Mouse (Mus musculus) urinary bladder, adult 18-20 months (tissue): ENCODE results near the gene Bcl2l11.
"Not testable (repeated sequence)": the region's sequence is repeated elsewhere in the genome, so short reads cannot be mapped to it uniquely, and the experiment has no call there.

Experiments used
- DNase-seq, 2 experiments: peaks; one replicate each; pipeline ENCODE4 v3.0.0; 2022; ENCODE audit warnings: low spot score in 2 of 2, mixed read lengths in 2 of 2

Bcl2l11 gene

DNA sequence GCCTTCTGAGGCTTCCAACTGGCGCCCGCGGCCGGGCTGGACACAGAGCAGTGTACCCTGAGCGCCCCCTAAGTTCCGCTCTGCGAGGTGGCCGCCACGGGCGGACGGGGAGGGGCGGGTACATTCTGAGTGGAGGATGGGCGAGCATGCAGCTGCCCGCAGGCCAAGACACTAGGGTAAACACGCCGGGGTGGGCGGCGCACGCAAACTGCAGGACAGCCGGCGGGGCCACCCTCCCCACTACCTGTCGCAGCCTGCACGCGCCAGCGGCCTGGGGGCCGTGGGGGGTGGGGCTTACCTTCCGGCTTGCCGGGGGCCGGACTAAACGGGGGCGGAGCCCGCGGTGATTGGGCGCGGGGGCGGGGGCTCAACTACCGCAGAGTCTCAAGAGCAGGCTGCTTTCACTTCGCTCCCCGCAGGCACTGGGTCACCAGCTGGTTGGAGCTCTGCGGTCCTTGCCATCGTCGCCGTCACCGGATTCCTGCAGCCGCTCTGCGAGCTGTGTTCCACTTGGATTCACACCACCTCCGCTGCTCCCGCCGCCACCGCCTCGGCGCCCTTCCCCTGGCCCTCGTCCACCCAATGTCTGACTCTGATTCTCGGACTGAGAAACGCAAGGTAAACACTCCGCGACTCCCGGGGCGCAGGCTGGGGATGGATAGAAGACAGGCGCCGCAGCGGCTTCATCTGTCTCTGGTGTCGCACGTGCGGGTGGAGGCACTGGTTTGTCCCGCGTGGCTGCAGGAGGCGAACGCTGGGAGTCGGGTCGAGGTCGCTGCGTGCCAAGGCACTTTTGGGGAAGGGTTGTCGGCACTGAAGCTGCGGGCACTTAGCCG is at the start of gene Bcl2l11:
Gene Bcl2l11, plus strand, starts transcription at position 404 of the 836 bp plus-strand sequence.
- DNase-seq, result peak; percentile 97 to 98

DNA sequence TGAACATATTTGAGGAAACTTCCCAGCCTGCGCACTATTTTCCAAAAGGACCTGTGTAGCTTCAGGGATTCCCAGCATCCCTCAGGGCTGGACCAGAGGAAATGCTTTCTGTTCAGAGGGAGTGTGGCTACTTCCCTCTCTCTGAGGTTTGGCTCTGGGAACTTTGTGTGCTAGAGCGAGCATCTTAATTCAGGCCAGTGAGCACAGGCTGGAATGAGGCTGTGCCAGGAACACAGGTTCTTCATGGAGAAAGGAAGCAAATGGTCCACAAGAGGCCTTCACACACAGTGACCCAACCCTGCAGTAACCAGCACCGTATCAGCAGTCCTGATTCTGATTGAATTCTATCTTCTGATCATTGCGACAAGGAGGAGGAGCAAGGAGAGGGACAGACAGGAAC is 48.9 kb upstream of the Bcl2l11 start:
- no peak for DNase-seq

DNA sequence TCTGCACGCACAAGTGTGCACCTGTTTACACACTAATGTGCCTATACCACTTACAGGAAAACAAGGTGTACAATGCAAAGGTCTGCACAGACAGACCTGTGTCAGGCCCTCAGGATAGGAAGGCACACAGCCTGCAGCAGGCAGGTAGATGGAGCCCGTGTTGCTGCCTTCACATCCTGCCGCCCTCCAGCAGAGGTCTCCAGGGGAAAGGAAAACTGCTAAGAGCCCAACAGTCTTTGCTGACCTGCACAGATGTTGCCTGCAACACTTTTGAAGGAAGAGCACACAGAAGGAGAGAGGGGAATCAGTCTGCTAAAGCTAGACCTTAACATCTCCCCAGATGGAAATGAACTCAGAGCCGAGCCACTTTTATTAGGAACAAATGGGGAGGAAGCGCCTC is 47.0 kb upstream of the Bcl2l11 start:
- no peak for DNase-seq

DNA sequence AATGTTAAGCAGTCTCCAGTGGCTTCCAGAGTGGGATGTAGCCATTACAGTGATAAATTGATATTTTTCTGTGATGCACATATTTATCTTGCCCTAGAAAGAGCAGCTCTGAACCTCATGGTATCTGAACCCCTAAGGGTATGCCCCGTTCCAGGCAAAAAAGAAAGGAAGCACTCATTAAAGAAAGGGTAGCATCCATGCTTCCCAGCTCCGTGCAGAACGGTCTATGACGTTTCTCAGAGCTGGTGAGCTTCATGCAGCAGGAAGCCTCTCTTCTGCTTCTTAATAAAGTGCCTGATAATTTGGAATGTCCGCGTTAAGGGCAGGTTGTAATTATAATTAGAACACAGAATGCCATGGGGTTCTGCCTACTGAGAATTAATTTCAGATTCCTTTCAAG is 46.5 kb upstream of the Bcl2l11 start:
- DNase-seq, result no peak

DNA sequence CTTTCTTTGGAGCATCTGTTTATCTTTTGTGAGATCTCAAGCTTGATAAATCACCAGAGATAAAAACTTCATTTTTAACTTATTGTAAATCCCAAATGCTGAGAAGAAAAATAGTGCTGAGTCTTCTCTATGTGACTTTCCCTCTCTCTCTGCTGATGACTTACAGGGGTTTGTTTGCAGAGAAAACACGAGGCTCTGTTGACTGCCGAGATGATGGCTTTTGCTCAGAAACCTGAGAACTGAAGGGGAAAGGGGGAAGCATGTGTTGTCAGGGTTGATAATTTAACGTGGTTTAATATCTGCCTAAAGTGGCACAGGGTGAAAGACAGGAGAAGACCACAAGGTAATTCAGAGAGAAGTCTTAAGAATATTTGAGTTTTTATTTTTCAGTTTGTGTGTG is 42.0 kb upstream of the Bcl2l11 start:
- no peak for DNase-seq

DNA sequence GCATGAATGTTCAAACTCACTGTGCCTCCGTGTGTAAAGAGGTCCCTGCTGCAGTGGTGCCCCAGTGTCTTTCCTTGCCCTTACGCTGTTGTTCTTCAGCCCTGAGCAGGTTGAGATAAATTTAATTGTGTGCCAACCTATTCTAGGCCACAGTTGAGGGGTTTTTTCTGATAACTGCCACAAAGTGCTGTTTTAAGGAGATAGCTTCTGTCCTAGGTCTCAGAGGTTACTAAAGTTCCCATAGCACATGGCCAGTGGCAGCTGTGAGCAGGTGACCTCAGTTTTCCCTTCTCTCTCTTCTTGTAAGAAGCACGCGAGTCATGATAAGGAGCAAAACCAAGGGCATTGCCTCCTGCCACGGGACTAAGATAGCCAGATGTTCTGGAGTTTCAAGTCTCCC is 41.2 kb upstream of the Bcl2l11 start:
- no peak for DNase-seq

DNA sequence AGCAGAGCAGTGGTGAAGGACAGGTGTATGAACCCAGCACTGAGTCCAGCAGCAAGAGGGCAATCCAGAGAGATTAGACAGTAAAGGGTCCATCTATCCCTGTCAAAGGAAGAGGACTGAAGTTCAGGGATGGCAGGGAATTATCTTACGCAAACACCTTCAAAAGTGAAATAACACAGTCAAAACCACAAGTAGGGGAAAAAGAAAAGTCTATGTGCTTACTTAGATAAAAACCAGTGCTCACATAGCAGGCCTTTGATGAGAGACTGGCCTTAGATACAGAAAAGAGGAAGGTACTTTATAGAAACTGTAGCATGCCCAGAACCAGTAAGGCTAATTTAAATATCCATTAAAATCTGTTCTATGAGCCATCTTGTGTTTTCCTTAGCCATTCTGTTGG is 40.4 kb upstream of the Bcl2l11 start:
- no peak for DNase-seq

DNA sequence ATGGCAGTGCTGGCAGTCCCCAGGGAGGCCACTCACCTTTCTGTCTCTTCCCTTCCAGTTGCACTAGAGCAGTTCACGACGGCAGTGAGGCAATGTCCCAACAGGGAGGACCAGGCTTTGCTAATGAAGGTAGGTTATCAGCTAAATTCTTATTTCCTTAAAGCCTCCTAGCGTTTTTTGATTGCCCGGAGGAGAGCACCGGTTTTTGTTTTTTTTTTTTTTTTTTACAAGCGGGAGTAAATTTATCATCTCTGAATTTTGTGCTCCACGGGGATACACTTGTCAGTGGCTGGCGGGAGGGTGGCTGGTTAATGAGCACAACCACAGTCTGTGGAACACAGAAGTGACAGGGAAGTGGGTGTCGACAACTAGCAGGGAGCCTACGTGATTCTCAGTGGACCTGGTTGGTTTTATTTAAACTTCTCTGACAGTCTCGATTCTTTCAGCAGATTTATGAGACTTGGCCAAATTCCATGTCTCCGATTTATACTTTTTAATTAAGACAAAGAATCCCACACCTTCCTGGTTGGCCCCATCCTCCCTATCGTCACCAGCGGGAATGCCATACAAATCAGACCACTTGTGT is 39.4 kb upstream of the Bcl2l11 start:
- no peak for DNase-seq

DNA sequence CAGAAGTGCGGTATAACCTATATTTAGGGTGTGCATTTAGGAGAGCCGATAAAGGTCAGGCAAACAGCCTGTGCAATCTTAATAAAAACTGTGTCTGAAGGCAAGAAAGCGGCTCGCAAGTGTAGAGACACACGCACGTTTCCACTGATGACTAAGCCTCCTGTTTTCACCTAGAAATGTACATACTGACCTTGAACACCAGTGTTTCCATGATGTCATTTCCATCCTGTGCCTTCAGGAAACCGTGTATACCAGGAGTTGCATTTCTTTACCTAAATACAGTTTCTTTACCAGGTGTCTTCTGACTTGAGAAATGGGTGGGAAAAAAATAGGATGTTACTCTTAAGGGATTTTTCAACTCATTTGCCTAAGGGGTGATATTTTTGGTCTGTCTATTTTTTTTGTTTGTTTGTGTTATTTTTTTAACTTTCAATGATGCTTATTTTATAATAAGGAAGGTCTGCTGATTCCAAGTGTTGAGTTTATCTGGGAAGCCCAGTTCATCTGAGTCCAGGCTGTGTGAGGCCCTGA is 38.8 kb upstream of the Bcl2l11 start:
- no peak for DNase-seq

DNA sequence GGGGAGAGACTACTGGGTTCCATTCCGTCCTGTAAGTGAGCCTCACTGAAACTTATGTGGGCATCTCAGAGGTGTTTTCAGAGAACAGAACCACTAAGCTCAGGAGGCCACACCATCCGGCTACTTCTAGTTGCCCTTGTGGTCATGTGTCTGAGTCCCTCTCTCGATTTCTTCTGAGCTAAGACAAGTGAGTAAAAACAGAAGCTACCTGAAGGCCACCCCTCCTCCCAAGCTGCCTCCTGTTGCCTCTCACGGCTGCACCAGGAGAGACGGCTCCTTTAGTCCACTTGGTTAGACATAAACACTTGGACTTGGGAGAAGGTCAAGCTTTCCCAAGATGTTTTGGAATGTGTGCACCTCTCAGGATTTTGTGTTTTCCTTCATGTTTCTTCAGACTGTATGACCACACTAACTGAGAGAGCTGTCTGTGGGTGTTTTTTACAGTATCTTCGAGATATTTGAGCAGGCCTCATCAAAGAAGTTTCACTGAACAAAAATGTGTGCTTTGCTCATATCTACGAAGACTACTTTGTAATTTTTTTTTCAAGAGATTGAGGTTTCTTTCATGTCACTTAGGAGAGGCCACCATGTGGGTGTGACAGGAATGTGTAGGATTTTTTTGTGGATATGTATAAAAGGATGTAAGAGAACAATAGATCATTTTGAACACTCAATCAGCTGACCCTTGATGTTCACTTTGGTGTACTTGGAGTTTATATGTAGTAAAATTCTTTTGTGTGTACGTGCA is 37.9 kb upstream of the Bcl2l11 start:
- DNase-seq, result no peak

DNA sequence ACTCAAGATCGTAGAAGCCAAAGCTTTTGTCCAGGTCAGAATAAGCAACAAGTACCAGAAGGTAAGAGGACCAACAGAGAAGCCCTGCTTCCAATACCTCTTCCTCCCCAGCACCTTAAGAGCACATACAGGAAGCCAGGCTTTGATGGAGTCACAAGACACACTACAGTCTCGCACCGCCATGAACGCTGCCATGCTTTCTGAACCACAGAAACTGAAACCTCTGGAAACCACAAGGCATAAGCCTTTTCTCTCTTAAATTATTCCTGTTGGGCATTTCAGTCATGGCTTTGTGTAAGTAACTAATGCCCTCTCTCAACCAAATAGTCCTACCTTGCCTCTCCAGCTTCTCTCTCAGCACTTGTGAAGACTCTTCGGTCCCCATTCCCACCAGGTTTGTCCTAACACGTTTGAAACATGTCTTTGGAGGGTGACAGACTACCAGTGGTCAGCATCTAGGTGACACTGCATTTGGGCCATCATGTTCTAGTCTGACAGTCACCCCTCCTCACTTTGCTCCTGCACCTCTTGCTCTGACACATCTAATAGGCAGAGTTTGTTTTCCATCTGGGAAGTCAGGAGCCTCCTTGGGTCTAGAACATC is 35.5 kb upstream of the Bcl2l11 start:
- DNase-seq, result no peak

DNA sequence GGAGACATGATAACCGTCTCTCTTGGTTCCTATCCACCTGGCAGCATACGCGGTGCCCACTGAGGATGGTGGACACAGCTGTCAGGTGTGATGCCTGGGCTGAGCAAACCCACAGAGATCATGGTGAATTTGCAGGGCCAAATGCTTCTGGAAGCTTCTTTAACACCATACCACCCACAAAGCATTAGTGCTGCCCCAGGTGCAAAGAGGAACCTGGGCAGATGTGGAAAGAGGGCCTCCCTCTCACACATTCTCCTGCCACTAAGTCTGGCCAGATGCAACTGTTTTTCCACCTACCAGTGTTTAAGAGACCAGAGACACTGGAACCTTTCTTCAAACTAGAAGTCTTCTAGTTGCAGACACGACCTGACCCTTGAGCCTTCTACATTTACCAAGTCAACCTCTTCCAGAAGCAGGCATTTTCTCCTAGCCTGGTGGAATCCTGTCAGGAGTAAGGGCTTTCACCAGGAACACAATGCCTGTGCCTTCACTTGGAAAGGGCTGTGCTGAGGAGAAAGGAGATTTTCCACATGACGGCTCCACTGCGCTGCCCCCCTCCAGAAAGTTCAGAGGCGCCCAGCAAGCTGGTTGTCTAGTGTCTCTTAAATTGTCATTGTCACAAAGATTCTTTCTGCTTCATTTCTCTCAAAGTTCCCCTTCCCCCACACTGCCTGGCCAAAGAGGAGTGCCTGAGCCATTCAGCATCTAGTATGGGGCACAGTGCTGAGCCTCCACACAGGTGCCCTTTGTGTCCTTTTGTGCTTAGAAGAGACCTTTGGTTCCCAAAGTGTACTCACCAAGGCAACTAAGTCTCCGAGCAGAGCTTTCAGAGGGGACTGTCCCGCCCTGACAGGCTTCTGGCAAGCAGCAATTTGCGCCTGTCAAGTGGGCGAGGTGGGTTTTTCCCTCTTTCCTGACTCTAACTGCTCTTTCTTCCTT is 34.1 kb upstream of the Bcl2l11 start:
- no peak for DNase-seq

DNA sequence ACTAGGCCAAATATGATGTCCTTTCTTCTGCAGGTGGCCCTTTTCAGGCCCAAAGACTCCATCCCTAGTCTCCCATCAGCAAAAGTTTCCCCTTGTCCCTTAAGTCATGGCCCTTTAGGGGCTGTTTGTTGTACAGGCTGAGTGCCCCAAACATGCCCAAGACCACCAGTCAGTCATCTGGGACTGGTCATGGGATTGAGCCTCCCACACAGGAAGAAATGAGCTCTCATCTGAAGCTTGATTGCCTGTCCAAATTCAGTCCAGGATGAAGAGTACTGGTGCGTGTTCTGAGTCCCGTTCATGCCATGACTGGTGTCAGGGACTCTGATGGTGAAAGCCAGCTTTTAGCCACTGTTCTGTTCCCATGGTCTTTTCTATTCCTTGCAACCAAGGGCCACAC is 33.4 kb upstream of the Bcl2l11 start:
- no peak for DNase-seq

DNA sequence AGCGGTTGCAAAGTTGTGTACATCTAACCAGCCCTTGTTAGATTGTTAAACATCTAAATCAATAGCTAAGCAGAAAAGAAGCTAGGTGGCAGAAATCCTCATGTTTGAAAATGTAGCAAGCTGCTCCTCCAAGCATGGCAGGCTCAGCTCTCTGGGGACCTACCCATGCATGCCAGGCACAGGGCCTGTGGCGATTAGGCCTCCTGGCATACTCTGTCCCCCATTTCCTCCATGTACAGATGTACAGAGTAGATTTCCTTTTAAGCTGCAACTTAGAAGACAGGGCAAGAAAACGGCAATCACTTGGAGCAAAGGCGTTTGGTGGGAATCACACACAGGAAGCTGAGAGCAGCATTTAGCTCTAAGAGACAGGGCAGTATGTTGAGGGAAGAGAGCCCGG is 31.6 kb upstream of the Bcl2l11 start:
- no peak for DNase-seq

DNA sequence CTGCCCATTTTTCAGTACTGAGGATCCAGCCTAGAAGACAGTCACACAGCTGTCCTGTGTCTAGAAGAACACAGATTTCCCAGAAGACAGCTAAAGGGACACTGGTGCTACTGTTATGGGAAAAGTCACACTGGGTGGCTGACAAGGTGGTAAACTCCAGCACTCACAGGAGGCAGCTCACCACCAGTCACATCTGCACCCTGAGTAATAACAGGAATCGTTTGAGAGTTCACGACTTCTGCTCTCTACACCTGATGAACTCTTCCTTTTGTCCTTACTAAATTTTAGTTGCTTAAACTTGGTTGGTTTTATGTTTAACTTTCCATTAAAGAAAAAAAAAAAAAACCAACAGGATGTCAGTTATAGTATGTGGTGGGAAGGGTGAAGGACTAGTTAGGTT is 31.2 kb upstream of the Bcl2l11 start:
- no peak for DNase-seq

DNA sequence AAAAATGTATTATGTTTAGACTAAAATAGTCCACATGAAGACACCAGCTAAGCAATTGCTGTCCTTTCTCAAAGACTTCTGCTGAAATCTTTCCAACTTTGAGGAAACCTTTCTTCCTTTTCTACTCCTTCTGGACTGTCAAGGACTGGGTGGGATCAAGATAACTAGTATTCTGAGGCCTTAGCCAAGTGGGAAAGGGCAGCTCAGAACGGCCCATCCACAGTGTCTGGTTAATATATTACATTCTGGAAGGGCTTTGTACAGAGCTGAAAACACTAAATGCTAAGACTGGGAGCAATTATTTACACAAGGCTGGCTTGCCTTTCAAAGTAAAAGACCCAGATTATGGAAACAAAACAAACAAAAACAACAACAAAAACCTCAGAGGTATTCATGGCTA is 30.6 kb upstream of the Bcl2l11 start:
- no peak for DNase-seq

DNA sequence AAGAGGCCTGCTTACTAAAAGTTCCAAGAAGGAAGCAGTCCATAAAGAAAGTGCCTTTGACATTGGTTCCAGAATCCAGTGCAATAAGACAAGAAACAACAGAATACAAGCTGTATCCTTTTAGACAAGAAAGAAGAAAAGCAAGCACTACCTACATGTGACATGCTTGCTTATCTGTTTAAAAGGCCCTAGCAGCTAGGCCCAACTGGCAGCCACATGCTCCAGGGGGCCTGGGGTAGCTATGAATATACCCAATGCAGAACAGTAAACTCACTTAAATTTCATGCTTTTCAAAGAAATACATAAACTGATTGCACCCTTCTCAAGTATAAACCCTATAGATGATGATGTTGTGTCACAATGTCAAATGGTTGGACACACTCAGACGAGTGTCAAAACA is 29.8 kb upstream of the Bcl2l11 start:
- no peak for DNase-seq

DNA sequence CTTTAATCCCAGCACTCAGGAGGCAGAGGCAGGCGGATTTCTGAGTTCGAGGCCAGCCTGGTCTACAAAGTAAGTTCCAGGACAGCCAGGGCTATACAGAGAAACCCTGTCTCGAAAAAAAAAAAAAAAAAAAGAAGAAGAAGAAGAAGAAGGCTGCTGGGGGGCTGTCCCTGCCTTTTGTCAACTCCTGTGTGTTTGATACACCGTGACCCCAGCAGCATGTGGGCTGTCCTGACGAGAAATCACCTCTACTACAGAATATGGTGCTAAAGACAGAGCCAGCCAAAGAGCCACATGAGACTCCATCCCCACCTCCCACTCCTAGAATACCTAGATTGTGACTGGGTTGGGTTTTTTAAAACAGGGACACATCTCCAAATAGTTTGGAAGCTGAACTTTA is 27.7 kb upstream of the Bcl2l11 start:
- not testable (repeated sequence) for DNase-seq

DNA sequence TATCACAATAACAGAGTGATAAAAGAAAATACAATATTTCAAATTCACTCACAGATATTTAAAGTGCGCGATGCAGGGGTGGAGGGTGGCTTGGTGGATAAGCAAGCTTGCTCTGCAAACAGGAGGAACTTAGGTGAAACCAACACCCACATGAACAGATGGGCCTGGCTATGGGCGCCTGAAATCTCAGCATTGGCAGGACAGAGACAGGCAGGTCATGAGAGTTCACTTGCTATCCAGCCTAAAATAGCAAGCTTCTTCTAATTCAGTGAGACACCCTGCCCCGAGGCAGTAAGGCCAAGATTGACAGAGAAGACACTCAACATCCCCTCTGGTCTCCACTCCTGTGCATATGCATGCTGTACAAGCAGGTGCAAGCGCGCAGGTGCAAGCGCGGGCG is 23.8 kb upstream of the Bcl2l11 start:
- DNase-seq, result no peak

DNA sequence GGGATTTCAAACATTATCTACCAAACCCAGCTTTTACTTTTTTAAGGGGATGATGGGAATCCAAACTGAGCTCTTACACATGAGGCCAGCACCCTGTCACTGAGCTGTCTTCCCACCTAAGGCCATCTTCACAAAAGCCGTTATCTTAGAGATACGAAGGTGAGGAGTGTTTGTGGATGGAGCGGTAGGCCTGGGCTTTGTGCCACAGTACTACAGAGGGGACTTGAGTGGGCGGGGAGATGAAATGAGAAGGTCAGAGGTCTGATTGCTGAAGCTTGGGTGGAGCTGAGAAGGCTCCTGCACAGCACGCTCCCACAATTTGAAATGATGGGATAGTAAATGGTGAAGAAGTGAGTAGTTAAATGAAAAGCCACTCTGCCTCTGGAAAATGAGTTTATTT is 21.0 kb upstream of the Bcl2l11 start:
- no peak for DNase-seq

DNA sequence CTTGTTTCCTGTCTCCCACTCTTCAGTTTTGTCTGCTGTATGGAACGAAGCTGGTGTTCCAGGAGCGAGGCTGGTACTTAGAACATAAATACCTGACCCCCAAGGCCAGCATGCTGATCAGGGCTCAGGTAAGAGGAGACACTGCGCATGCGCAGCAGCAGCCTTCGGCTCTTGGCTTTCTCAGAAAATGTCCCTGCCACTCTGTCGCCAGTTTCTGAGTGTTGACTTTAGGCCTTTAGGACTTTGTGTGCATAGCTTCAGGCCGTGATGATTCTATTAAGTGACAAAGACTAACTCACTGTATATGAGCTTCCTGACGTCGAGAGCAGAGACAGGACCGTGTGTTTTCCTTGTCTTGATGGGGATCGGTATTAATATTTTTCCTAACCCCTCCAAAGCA is 20.2 kb upstream of the Bcl2l11 start:
- DNase-seq, result no peak
